Comparison of ENCODE assay signal across 13 mouse cellular contexts in the genomic region with DNA sequence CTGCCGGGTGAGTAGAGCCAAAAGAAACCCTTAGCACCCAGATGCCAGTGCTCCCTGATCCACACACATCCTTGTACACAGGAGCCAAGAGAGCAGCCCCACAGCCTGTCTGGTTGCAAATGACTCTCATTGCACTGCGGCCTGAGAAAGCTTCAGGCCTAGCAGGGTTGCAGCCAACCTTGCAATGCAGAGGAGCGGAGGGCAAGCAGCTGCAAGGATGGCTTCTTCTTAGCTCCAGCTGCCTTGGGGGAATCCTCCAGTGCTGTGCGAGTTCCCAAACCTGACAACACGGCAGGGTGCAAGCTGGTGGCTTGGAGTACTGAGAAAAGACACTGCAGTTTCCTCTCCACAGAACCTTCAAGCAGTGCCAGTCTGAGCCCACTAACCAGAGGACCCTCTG. TPM values are rescaled to one million over a fixed set of nuclear protein-coding genes. Genes with fewer than 3 reads are reported as not detected.
DNase-seq lines count a peak whose midpoint lies in the region; ATAC-seq and TF ChIP-seq lines count a peak whose summit lies in the region.
"Had no signal": no experiment of that assay in that cellular context is flagged by ENCODE, and none has a peak within 500 bp of the region (broad histone marks: within the 10 kb centered on the region; RNA-seq: fewer than 3 reads in every experiment).

No protein-coding gene starts in this region.

- no peak for ATAC-seq in kidney, postnatal 0 days (replicated peaks; ENCODE audit: low FRiP score, low read depth)

- no peak overlapping the region for H3K4me2 ChIP-seq in kidney, postnatal 0 days (ENCODE audit: low read length)
- H3K4me2 ChIP-seq: forebrain, embryonic 12.5 days; liver, embryonic 13.5 days had no signal

- H3K27ac ChIP-seq in heart, embryonic 10.5 days: peak overlapping the region; percentile 95
- H3K27ac ChIP-seq in kidney, postnatal 0 days: 0 out of 2 replicates have a peak overlapping the region, but pooled peaks have one; percentile 25
- H3K27ac ChIP-seq in cortical plate, adult 2 months (ENCODE audit: insufficient read depth, low read length): 0 out of 2 replicates have a peak overlapping the region, but pooled peaks have one; percentile 13
- H3K27ac ChIP-seq: forebrain, embryonic 12.5 days; liver, embryonic 13.5 days had no signal

- 74% methylated on average over 5 of the region's 5 CpGs for WGBS in heart, embryonic 10.5 days
- 60% methylated on average over 5 of the region's 5 CpGs for WGBS in kidney, postnatal 0 days

- TF ChIP-seq CTCF in kidney, postnatal 0 days (IDR thresholded peaks at IDR 0.05; ENCODE audit: low read depth): no peak
- no peak for TF ChIP-seq CTCF in C2C12 (IDR thresholded peaks at IDR 0.05; ENCODE audit: control insufficient read depth, insufficient read depth, insufficient read length)
- no peak for TF ChIP-seq CTCF in cortical plate, adult 2 months (IDR thresholded peaks at IDR 0.05; ENCODE audit: extremely low read depth, insufficient read depth, low read length)

- H3K9ac ChIP-seq in kidney, postnatal 0 days (ENCODE audit: low read depth, low read length): 0 out of 2 replicates have a peak overlapping the region, but pooled peaks have one; percentile 13
- H3K9ac ChIP-seq: forebrain, embryonic 12.5 days; liver, embryonic 13.5 days had no signal

- DNase-seq in heart, embryonic 10.5 days (ENCODE audit: low spot score): no peak
- DNase-seq in heart, adult 8-10 months (ENCODE audit: low spot score): no peak
- no peak for DNase-seq in kidney, postnatal 0 days (ENCODE audit: low spot score)
- no peak for DNase-seq in kidney, adult 18-20 months
- DNase-seq in embryo, embryonic 9.5 days (ENCODE audit: extremely low spot score): no peak
- DNase-seq: adrenal gland, adult 8-10 months; embryo, embryonic 11 days; liver, embryonic 13.5 days; thymus, adult 18-20 months had no signal

- H3K4me1 ChIP-seq in heart, embryonic 10.5 days: peaks cover 92% of the 10 kb centered on the region
- H3K4me1 ChIP-seq in kidney, postnatal 0 days (replicated peaks; ENCODE audit: insufficient read depth, low read length): peaks cover 73% of the 10 kb centered on the region
- peaks cover 10% of the 10 kb centered on the region for H3K4me1 ChIP-seq in cortical plate, adult 2 months (ENCODE audit: control insufficient read depth, insufficient read depth, low read length)

- no peak for TF ChIP-seq POLR2A in cortical plate, adult 2 months (IDR thresholded peaks at IDR 0.05; ENCODE audit: extremely low read depth, insufficient read depth, low read length)

- H3K79me3 ChIP-seq in C2C12 (ENCODE audit: low read depth): peaks cover 89% of the 10 kb centered on the region

- no peaks in the 10 kb centered on the region for H3K27me3 ChIP-seq in heart, embryonic 10.5 days (ENCODE audit: insufficient read depth, poor library complexity, severe bottlenecking)
- no peaks in the 10 kb centered on the region for H3K27me3 ChIP-seq in kidney, postnatal 0 days (ENCODE audit: insufficient read depth, low read length)
- no peaks in the 10 kb centered on the region for H3K27me3 ChIP-seq in C2C12 (ENCODE audit: control insufficient read depth, insufficient read depth, insufficient read length)
- H3K27me3 ChIP-seq: forebrain, embryonic 12.5 days had no signal

- H3ac ChIP-seq in C2C12 (ENCODE audit: control insufficient read depth, insufficient read length, low read depth): peak overlapping the region; percentile 25

- no peaks in the 10 kb centered on the region for H3K9me3 ChIP-seq in heart, embryonic 10.5 days
- no peaks in the 10 kb centered on the region for H3K9me3 ChIP-seq in kidney, postnatal 0 days (replicated peaks; ENCODE audit: low read length)
- H3K9me3 ChIP-seq: forebrain, embryonic 12.5 days; liver, embryonic 13.5 days had no signal

- 0 out of 2 replicates have a peak, but pooled peaks cover 2% of the 10 kb centered on the region for H3K36me3 ChIP-seq in heart, embryonic 10.5 days
- H3K36me3 ChIP-seq in kidney, postnatal 0 days (ENCODE audit: insufficient read depth, low read length): no peaks in the 10 kb centered on the region
- H3K36me3 ChIP-seq in C2C12 (ENCODE audit: control insufficient read depth, insufficient read depth): peaks cover 36% of the 10 kb centered on the region
- H3K36me3 ChIP-seq: forebrain, embryonic 12.5 days; liver, embryonic 13.5 days had no signal

- no peak overlapping the region for H3K4me3 ChIP-seq in heart, embryonic 10.5 days
- H3K4me3 ChIP-seq in kidney, postnatal 0 days (replicated peaks; ENCODE audit: low read depth, low read length): no peak overlapping the region
- H3K4me3 ChIP-seq in C2C12 (ENCODE audit: insufficient read depth, poor library complexity, severe bottlenecking): no peak overlapping the region
- H3K4me3 ChIP-seq in cortical plate, adult 2 months (ENCODE audit: insufficient read depth, low read length): no peak overlapping the region
- H3K4me3 ChIP-seq: forebrain, embryonic 12.5 days; liver, embryonic 13.5 days had no signal

- H3K79me2 ChIP-seq in C2C12 (ENCODE audit: control insufficient read depth, insufficient read depth): peaks cover 100% of the 10 kb centered on the region

TF ChIP-seq in C2C12, 6 proteins besides CTCF, POLR2A, EP300 and RAD21:
- no peak for TF ChIP-seq MAX (IDR thresholded peaks at IDR 0.05)

RNA-seq across cellular contexts. Expression of a gene that starts 15.1 kb away (rescaled TPM):
- polyA plus RNA-seq in heart, embryonic 10.5 days (2016; fragmentation: Nextera tagmentation; extraction: Ambion mirVana): 53.2 and 54.4 TPM in 2 replicates
- 10 to 100 TPM; 18.5 to 21.8 (median 19.5) TPM for total RNA-seq in heart, adult 8-10 months (2022)
- polyA plus RNA-seq in kidney, postnatal 0 days (2015; fragmentation: Nextera tagmentation; extraction: Ambion mirVana): 48.7 and 49.1 TPM in 2 replicates
- 136 TPM for polyA plus RNA-seq in C2C12 (2012; fragmentation: generic; extraction: Trizol)
- polyA plus RNA-seq in cortical plate, adult 2 months (2012; rRNA removed): 52.3 and 56.5 TPM in 2 replicates
- total RNA-seq: megakaryocyte, adult 5-6 weeks had no signal

RNA-seq across cellular contexts. Expression of a gene that starts 37.7 kb away (rescaled TPM):
- not detected in 2 replicates for polyA plus RNA-seq in heart, embryonic 10.5 days (2016; fragmentation: Nextera tagmentation; extraction: Ambion mirVana)
- total RNA-seq in heart, adult 8-10 months (2022): not detected
- not detected in 2 replicates for polyA plus RNA-seq in kidney, postnatal 0 days (2015; fragmentation: Nextera tagmentation; extraction: Ambion mirVana)
- 1.5 TPM for polyA plus RNA-seq in C2C12 (2012; fragmentation: generic; extraction: Trizol)
- polyA plus RNA-seq in cortical plate, adult 2 months (2012; rRNA removed): 0.25 TPM in 1 of 2 replicates, not detected in the other
- total RNA-seq: adrenal gland, adult 8-10 months; megakaryocyte, adult 5-6 weeks had no signal
- polyA plus RNA-seq: forebrain, embryonic 12.5 days had no signal

Comparison
In these comparisons a context has a peak if more than half of its experiments do, and no peak if none do; other contexts are left out.
1. H3K27ac ChIP-seq: peak in every context shown above with its lines; median percentile 95 in heart, embryonic 10.5 days; 25 in kidney, postnatal 0 days; 13 in cortical plate, adult 2 months.